In the genomic region with DNA sequence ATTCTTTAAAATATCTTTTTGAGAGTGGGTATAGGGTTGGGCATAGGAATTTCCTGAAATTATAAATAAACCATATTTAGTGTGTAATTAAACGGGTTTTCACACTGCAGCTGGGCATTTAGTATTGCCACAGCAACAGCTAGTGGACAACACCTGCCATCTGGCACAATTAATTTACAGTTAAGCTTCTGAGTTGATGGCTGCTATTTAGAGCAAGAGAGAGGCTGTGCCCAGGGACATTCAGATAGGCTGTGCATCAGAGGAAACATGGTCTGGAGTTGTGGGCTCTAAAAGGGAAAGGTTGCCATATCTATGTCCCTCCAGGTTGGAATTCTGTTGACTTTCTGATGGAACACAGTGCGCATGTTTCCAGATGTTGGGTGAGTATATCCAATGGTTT, we compare ENCODE assay signal across 20 mouse cellular contexts.
"Had no signal": no experiment of that assay in that cellular context is flagged by ENCODE, and none has a peak within 500 bp of the region (broad histone marks: within the 10 kb centered on the region; RNA-seq: fewer than 3 reads in every experiment).

No protein-coding gene starts in this region.

- DNase-seq: kidney, adult 2 months; kidney, postnatal 25 days; layer of hippocampus, adult 9-11 months; liver; lung, adult 18-20 months; lung, postnatal 10 days; lung, postnatal 36 days; thymus, adult 2 months; thymus, postnatal 25 days had no signal

- H3K27me3 ChIP-seq: limb, embryonic 13.5 days; liver, embryonic 12.5 days; liver, embryonic 15.5 days; lung, embryonic 15.5 days; megakaryocyte, embryonic 14.5 days; midbrain, embryonic 12.5 days had no signal

- ATAC-seq: liver, embryonic 12.5 days; midbrain, embryonic 16.5 days had no signal

- H3K4me1 ChIP-seq: limb, embryonic 10.5 days; limb, embryonic 13.5 days; liver, embryonic 12.5 days; liver, embryonic 15.5 days; lung, embryonic 15.5 days; megakaryocyte, embryonic 14.5 days; midbrain, embryonic 12.5 days had no signal

- H3K9ac ChIP-seq: limb, embryonic 13.5 days; liver, embryonic 12.5 days; liver, embryonic 15.5 days; lung, embryonic 15.5 days; midbrain, embryonic 12.5 days had no signal

- H3K36me3 ChIP-seq: limb, embryonic 10.5 days; limb, embryonic 13.5 days; liver, embryonic 12.5 days; liver, embryonic 15.5 days; lung, embryonic 15.5 days; midbrain, embryonic 12.5 days had no signal

- H3K9me3 ChIP-seq: limb, embryonic 10.5 days; limb, embryonic 13.5 days; liver, embryonic 12.5 days; liver, embryonic 15.5 days; lung, embryonic 15.5 days; midbrain, embryonic 12.5 days had no signal

- H3K27ac ChIP-seq: kidney, postnatal 0 days; layer of hippocampus, adult 2 months; limb, embryonic 10.5 days; limb, embryonic 13.5 days; liver, embryonic 12.5 days; liver, embryonic 15.5 days; lung, embryonic 15.5 days; midbrain, embryonic 12.5 days; stomach, postnatal 0 days had no signal

- H3K4me3 ChIP-seq: layer of hippocampus, adult 2 months; limb, embryonic 10.5 days; limb, embryonic 13.5 days; liver, embryonic 12.5 days; liver, embryonic 15.5 days; lung, embryonic 15.5 days; megakaryocyte, embryonic 14.5 days; midbrain, embryonic 12.5 days had no signal

- H3K4me2 ChIP-seq: limb, embryonic 13.5 days; liver, embryonic 12.5 days; liver, embryonic 15.5 days; lung, embryonic 15.5 days; midbrain, embryonic 12.5 days had no signal
